Mouse (Mus musculus): ENCODE measurements around the gene Ssbp4. TPM values are rescaled to one million over a fixed set of nuclear protein-coding genes. Genes with fewer than 3 reads are reported as not detected.

Gene Ssbp4
- polyA plus RNA-seq, 1 experiment from 2014 or later = 141 TPM

GRCm38 (mm10) chr8:70604558-70604957, 4.1 kb downstream of the Ssbp4 start:
- H3K27ac ChIP-seq (replicated peaks) = no peak overlapping the region; the same call in 1 of the 2 replicates
- 82% methylated on average over 7 of the region's 7 CpGs for WGBS

DNA sequence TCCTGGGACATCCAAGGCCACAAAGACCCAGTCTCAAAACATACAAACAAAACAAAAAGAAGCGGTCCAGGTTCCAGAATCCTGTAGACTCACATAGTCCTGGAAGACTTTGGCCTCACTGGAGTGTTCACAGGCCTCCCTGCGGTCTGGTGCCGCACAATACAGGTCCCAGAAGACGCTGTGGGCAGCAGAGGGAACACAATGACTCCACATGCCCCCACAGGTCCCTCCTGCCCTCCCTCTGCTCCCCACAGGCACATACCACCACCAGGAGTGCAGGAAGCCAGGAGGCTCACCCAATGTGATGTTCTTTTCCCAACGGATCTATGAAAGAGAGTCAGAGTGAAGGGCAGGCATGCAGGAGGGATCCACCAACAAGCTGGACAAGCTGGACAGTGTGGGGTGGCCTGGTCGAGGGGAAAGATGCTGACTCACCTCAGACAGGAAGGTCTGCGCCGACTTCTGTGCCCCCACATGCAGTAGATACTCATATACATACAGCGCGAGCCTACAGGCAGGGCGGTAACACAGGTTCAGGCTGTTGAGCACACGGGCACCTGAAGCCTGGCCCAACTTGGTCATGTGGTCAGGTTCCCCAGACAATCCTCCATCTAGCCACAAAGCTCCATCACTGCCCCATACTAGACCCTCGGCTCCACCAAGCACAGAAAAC, 6.4 kb downstream of the Ssbp4 start:
- H3K4me1 ChIP-seq (replicated peaks) = peaks cover 85% of the 10 kb centered on the region
- no peak overlapping the region for H3K9ac ChIP-seq
- no peaks in the 10 kb centered on the region for H3K9me3 ChIP-seq
- no peaks in the 10 kb centered on the region for H3K27me3 ChIP-seq
- no peak for ATAC-seq (ENCODE audit: low read depth)
- no peak overlapping the region for H3K4me2 ChIP-seq
- H3K27ac ChIP-seq (replicated peaks) = 0 out of 2 replicates have a peak overlapping the region, but pooled peaks have one; percentile 18
- H3K36me3 ChIP-seq = peaks cover 13% of the 10 kb centered on the region
- no peak overlapping the region for H3K4me3 ChIP-seq
- WGBS = 93% methylated on average over 13 of the region's 13 CpGs

More at GRCm38 (mm10) chr8:70604558-70604957, 4.1 kb downstream of the Ssbp4 start:
- no peak overlapping the region for H3K9ac ChIP-seq
- no peaks in the 10 kb centered on the region for H3K27me3 ChIP-seq
- no peak overlapping the region for H3K4me2 ChIP-seq
- H3K4me3 ChIP-seq = no peak overlapping the region
- peaks cover 81% of the 10 kb centered on the region for H3K4me1 ChIP-seq (replicated peaks)
- ATAC-seq (ENCODE audit: low read depth) = no peak
- peaks cover 13% of the 10 kb centered on the region for H3K36me3 ChIP-seq
- no peaks in the 10 kb centered on the region for H3K9me3 ChIP-seq

GRCm38 (mm10) chr8:70601271-70601649, 7.4 kb downstream of the Ssbp4 start:
- under 1% methylated on average over 26 of the region's 26 CpGs for WGBS
- Histone ChIP-seq H3K4me3 (peak overlapping the region; percentile 13), H3K4me1 (replicated peaks) (peaks cover 85% of the 10 kb centered on the region)

DNA sequence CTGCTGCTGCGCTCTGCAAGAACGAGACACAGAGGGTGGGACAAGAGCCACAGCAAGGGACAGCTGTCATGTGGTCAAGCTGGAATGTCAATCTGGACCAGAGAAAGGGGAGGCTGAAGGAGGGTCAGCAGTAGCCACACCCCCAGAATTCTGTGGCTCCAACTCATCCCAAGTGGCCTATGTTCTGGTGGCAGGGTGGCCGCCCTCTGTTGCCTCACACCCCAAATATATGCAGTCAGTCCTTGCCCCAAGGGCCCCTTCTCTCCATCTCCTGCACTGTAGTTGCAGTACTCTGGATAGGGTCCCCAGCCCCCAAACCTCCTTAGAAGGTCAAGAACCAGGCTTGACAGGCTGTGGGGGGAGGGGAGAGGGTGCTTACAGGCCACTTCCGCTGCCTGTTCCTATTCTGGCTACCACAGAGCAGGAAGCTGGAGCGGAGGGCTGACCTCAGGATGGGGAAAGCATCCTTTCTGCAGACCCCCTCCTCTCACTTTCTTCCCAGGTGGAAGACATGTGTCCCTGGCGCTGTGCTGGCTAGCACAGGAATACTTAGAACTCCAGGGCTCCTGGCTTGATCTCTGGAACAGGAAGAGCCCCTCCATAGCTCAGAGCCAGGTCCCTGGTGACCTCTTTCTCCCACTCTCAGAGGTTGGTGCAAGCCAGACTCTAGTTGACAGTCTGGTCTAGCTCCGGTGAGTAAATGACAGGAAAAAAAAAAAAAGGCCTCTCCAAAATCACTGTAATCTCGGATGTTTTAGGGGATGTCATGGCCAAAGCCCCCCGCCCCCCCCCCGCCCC, 8.0 kb downstream of the Ssbp4 start:
- Histone ChIP-seq H3K4me1 (replicated peaks) (peaks cover 85% of the 10 kb centered on the region), H3K4me3 (peak overlapping the region; percentile 13), H3K9ac (peak overlapping the region; percentile 52)

More at GRCm38 (mm10) chr8:70601271-70601649, 7.4 kb downstream of the Ssbp4 start:
- Histone ChIP-seq H3K4me2 (peak overlapping the region; percentile 52), H3K27ac (replicated peaks) (peak overlapping the region; percentile 89), H3K9me3 (no peaks in the 10 kb centered on the region), H3K27me3 (peaks cover 6% of the 10 kb centered on the region; the same call in 1 of the 2 replicates), H3K36me3 (peaks cover 22% of the 10 kb centered on the region), H3K9ac (peak overlapping the region; percentile 52)
- ATAC-seq (ENCODE audit: low read depth) = peak; percentile 51

GRCm38 (mm10) chr8:70599507-70600290, 9.0 kb downstream of the Ssbp4 start:
- H3K9me3 ChIP-seq = no peaks in the 10 kb centered on the region
- no peak overlapping the region for H3K4me3 ChIP-seq
- peaks cover 15% of the 10 kb centered on the region for H3K27me3 ChIP-seq
- 83% methylated on average over 12 of the region's 12 CpGs for WGBS
- peaks cover 86% of the 10 kb centered on the region for H3K4me1 ChIP-seq (replicated peaks)
- no peak overlapping the region for H3K4me2 ChIP-seq
- peaks cover 29% of the 10 kb centered on the region for H3K36me3 ChIP-seq
- no peak overlapping the region for H3K9ac ChIP-seq
- ATAC-seq (ENCODE audit: low read depth) = no peak
- H3K27ac ChIP-seq (replicated peaks) = no peak overlapping the region; the same call in 1 of the 2 replicates

More for the DNA sequence above, 8.0 kb downstream of the Ssbp4 start:
- Histone ChIP-seq H3K27me3 (peaks cover 12% of the 10 kb centered on the region), H3K9me3 (no peaks in the 10 kb centered on the region), H3K27ac (replicated peaks) (peak overlapping the region; percentile 89), H3K4me2 (peak overlapping the region; percentile 52), H3K36me3 (peaks cover 28% of the 10 kb centered on the region)
- 17% methylated on average over 10 of the region's 10 CpGs for WGBS
- peak; percentile 7; the same call in 1 of the 2 replicates for ATAC-seq (ENCODE audit: low read depth)

DNA sequence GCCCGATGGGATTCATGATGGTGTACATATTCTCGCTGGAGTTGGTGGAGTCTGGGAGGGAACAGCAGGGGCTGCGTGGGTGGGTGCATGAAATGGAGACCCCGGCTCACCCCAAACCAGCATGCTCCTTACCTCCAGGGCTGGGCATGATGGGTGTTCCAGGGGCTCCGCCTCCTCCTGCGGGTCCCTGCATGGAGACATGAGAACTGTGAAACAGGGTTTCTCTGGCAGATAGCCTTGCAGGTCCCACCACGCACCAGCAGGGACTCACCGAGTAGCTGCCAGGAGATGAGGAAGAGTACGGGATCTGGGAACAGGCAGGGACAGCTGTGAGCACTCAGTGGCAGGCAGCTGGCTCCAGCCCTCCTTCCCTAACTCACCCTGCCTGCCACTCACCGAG, 9.9 kb downstream of the Ssbp4 start:
- Histone ChIP-seq H3K9me3 (no peaks in the 10 kb centered on the region), H3K9ac (peak overlapping the region; percentile 56), H3K36me3 (peaks cover 29% of the 10 kb centered on the region), H3K4me1 (replicated peaks) (peaks cover 86% of the 10 kb centered on the region), H3K27me3 (peaks cover 15% of the 10 kb centered on the region), H3K4me3 (peak overlapping the region; percentile 43), H3K4me2 (peak overlapping the region; percentile 75), H3K27ac (replicated peaks) (peak overlapping the region; percentile 39; the same call in 1 of the 2 replicates)
- 12% methylated on average over 10 of the region's 10 CpGs for whole genome bisulfite sequencing
- no peak for ATAC-seq (ENCODE audit: low read depth)

GRCm38 (mm10) chr8:70598283-70598682, 10.4 kb downstream of the Ssbp4 start:
- H3K27ac ChIP-seq (replicated peaks) = peak overlapping the region; percentile 68
- ATAC-seq (ENCODE audit: low read depth) = peak; percentile 32
- H3K9ac ChIP-seq = peak overlapping the region; percentile 79
- H3K27me3 ChIP-seq = peaks cover 15% of the 10 kb centered on the region
- peaks cover 29% of the 10 kb centered on the region for H3K36me3 ChIP-seq
- WGBS = under 1% methylated on average over 29 of the region's 29 CpGs
- peak overlapping the region; percentile 43 for H3K4me3 ChIP-seq
- H3K4me1 ChIP-seq (replicated peaks) = peaks cover 90% of the 10 kb centered on the region
- H3K9me3 ChIP-seq = no peaks in the 10 kb centered on the region
- H3K4me2 ChIP-seq = peak overlapping the region; percentile 75

DNA sequence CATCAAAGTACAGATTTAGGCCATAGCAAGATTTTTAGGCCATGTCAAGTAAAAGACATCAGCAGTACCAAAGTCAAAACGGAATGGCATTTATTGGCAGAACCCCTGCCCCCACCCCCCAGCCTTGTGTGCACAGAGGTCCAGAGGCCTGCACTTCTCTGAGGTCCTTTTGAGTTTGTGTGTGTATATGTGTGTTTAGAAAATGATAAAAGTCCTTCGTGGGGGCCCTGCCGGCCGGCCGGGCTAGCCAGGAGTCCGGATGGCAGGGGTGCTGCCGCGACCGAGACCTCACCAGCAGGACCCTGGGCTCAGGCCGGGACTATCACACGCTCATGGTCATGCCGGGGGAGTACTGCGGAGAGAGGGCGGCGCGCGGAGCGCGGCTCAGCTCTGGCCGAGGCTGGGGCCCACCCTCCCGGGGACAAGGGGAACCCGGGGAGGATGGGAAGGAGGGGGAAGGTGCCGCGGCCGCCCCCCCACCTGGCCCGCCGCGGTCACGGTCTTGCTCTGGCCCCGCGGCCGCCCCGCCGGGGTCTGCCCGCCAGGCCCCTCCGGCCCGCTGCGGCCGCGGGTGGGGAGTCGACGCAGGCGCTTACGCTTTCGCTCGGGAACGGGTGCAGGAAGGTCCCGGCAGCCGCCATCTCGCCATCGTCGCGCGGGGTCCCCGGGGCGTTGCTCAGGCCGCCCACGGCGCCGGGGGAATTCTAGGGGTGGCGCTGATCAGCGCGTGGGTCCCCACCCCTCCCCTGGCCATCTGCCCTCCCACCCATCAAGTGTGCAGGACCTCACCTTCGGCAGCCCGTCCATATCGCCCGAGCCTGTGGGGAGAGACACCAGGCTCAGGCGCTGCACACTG, 11.0 kb downstream of the Ssbp4 start:
- H3K27ac ChIP-seq (replicated peaks) = peak overlapping the region; percentile 68
- H3K9me3 ChIP-seq = no peaks in the 10 kb centered on the region
- H3K9ac ChIP-seq = peak overlapping the region; percentile 79
- peaks cover 91% of the 10 kb centered on the region for H3K4me1 ChIP-seq (replicated peaks)
- no peak for ATAC-seq (ENCODE audit: low read depth)
- peaks cover 15% of the 10 kb centered on the region for H3K27me3 ChIP-seq
- peak overlapping the region; percentile 43 for H3K4me3 ChIP-seq
- peaks cover 23% of the 10 kb centered on the region for H3K36me3 ChIP-seq
- H3K4me2 ChIP-seq = peak overlapping the region; percentile 75
- WGBS = 8% methylated on average over 54 of the region's 68 CpGs

DNA sequence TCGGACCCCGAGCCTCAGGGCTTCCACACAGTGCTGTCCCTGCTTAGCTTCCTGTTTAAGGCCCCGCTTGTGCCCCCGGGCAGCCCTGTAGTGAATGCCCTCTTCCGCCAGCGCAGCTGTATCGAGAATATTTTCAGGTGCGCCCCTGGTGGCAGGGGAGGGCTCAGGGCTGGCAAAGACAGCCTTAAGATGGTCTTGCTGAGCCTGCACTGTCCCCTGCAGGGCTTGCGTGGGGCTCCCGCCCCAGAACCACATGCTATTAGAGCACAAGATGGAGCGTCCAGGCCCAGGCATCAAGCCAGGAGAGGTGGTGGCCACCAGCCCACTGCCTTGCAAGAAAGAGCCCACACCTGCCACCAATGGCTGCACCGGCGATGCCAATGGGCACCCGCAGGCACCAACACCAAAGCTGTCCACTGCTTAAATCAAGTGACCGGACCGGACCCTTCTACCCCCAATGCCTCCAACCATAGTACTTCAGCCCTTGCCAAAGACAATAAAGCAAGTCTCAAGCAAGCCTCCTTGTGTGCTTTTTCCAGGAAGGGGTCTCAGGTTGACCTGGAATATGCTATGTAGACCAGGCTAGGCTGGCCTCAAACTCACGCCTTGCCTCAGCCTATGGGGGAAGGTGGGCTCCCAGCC, 11.8 kb downstream of the Ssbp4 start:
- Histone ChIP-seq H3K9me3 (no peaks in the 10 kb centered on the region), H3K9ac (0 out of 2 replicates have a peak overlapping the region, but pooled peaks have one; percentile 79), H3K4me2 (peak overlapping the region; percentile 75), H3K27ac (replicated peaks) (no peak overlapping the region), H3K4me3 (no peak overlapping the region; the same call in 1 of the 2 replicates), H3K27me3 (peaks cover 15% of the 10 kb centered on the region), H3K36me3 (peaks cover 20% of the 10 kb centered on the region), H3K4me1 (replicated peaks) (peaks cover 87% of the 10 kb centered on the region)
- 86% methylated on average over 17 of the region's 17 CpGs for WGBS
- ATAC-seq (ENCODE audit: low read depth) = no peak

DNA sequence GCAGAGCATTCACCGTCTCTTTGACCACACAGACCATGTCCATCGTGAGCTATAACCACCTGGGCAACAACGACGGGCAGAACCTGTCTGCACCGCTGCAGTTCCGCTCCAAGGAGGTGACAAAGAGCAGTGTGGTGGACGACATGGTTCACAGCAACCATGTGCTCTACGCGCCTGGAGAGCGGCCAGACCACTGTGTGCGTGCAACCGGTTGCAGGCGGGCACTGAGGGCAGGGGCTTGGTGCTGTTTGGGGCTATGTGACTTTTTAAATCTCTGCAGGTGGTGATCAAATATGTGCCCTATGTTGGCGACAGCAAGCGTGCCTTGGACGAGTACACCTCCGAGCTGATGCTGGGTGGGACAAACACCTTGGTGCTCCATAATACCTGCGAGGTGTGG, 12.5 kb downstream of the Ssbp4 start:
- Histone ChIP-seq H3K4me1 (replicated peaks) (peaks cover 80% of the 10 kb centered on the region), H3K27me3 (peaks cover 15% of the 10 kb centered on the region), H3K9me3 (no peaks in the 10 kb centered on the region), H3K36me3 (peaks cover 27% of the 10 kb centered on the region), H3K4me3 (0 out of 2 replicates have a peak overlapping the region, but pooled peaks have one; percentile 0), H3K9ac (no peak overlapping the region), H3K4me2 (no peak overlapping the region; the same call in 1 of the 2 replicates), H3K27ac (replicated peaks) (no peak overlapping the region)
- 92% methylated on average over 18 of the region's 18 CpGs for WGBS
- ATAC-seq (ENCODE audit: low read depth) = no peak
